In the genomic region with DNA sequence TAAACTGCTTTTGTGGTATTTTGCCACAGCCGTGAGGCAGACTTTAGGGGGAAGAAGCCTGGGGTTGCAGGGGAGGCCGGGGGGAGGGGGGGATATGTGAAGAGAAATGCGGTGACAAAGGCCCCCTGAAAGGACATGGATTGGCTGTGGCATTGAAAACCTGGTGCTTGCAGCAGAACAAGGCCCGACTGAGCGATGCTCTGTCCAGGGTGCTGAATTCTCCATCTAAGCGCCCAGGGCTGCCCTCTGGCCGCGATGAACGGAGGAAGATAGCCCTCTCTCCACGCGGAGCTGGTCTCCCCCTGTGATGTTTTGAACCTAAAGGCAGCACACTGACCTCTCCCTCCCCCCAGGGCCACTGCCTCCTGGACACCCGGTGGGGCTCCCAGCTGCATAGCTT, we compare ENCODE assay signal across 8 mouse cellular contexts. TPM values are rescaled to one million over a fixed set of nuclear protein-coding genes. Genes with fewer than 3 reads are reported as not detected.
DNase-seq lines count a peak whose midpoint lies in the region; ATAC-seq and TF ChIP-seq lines count a peak whose summit lies in the region.
"Had no signal": no experiment of that assay in that cellular context is flagged by ENCODE, and none has a peak within 500 bp of the region (broad histone marks: within the 10 kb centered on the region; RNA-seq: fewer than 3 reads in every experiment).

No protein-coding gene starts in this region.

- no peak for TF ChIP-seq EP300 in liver, postnatal 0 days (IDR thresholded peaks at IDR 0.05; ENCODE audit: low read depth)

- peak; percentile 25 for TF ChIP-seq CTCF in liver, postnatal 0 days (IDR thresholded peaks at IDR 0.05; ENCODE audit: low read depth)

- no peaks in the 10 kb centered on the region for H3K4me1 ChIP-seq in kidney, embryonic 16.5 days (ENCODE audit: insufficient read depth, low read length)
- no peaks in the 10 kb centered on the region for H3K4me1 ChIP-seq in liver, postnatal 0 days (ENCODE audit: insufficient read depth)

- 6% methylated on average over 12 of the region's 12 CpGs for WGBS in kidney, embryonic 16.5 days
- 4% methylated on average over 12 of the region's 12 CpGs for WGBS in liver, postnatal 0 days (ENCODE audit: insufficient replicate concordance)

- no peak overlapping the region for H3K9ac ChIP-seq in kidney, embryonic 16.5 days (replicated peaks; ENCODE audit: low read length)
- H3K9ac ChIP-seq in liver, postnatal 0 days (replicated peaks), result no peak overlapping the region

- H3K36me3 ChIP-seq in kidney, embryonic 16.5 days (ENCODE audit: insufficient read depth, low read length), result no peaks in the 10 kb centered on the region
- no peaks in the 10 kb centered on the region for H3K36me3 ChIP-seq in liver, postnatal 0 days (replicated peaks; ENCODE audit: insufficient read depth, low read length)

- peaks cover 4% of the 10 kb centered on the region; the same call in 1 of the 2 replicates for H3K27me3 ChIP-seq in kidney, embryonic 16.5 days (ENCODE audit: insufficient read depth, low read length)
- H3K27me3 ChIP-seq in liver, postnatal 0 days (ENCODE audit: insufficient read depth, low read length), result peaks cover 10% of the 10 kb centered on the region; the same call in 1 of the 2 replicates

- H3K9me3 ChIP-seq in kidney, embryonic 16.5 days (ENCODE audit: low read length), result no peaks in the 10 kb centered on the region
- no peaks in the 10 kb centered on the region for H3K9me3 ChIP-seq in liver, postnatal 0 days (ENCODE audit: low read length)
- H3K9me3 ChIP-seq: megakaryocyte, embryonic 14.5 days had no signal

- no peak overlapping the region for H3K27ac ChIP-seq in kidney, embryonic 16.5 days (ENCODE audit: low read length)
- no peak overlapping the region for H3K27ac ChIP-seq in liver, postnatal 0 days (ENCODE audit: low read depth)

- peak; percentile 49 for DNase-seq in kidney, adult 18-20 months
- DNase-seq in ZHBTc4 (ENCODE audit: low read depth, low spot score), result peak; percentile 78
- peak; percentile 72 for DNase-seq in embryo, embryonic 9.5 days (ENCODE audit: extremely low spot score)
- peak; percentile 75 for DNase-seq in liver, postnatal 0 days
- peak; percentile 81 for DNase-seq in testis, postnatal 10 days (ENCODE audit: low spot score)
- no peak for DNase-seq in right cerebral cortex, adult 18-20 months

- H3K4me2 ChIP-seq in kidney, embryonic 16.5 days (replicated peaks; ENCODE audit: low read depth, low read length), result no peak overlapping the region
- H3K4me2 ChIP-seq in liver, postnatal 0 days (ENCODE audit: low read depth, low read length), result no peak overlapping the region

- no peak for ATAC-seq in kidney, embryonic 16.5 days (ENCODE audit: low FRiP score, low TSS enrichment)
- ATAC-seq in liver, postnatal 0 days, result no peak

- H3K4me3 ChIP-seq in kidney, embryonic 16.5 days (ENCODE audit: low read length), result no peak overlapping the region
- H3K4me3 ChIP-seq in liver, postnatal 0 days (ENCODE audit: low read depth, low read length), result no peak overlapping the region
- H3K4me3 ChIP-seq: megakaryocyte, embryonic 14.5 days had no signal

RNA-seq across cellular contexts. Expression of a gene that starts 13.1 kb away (rescaled TPM):
- polyA plus RNA-seq in kidney, embryonic 16.5 days (2015; fragmentation: Nextera tagmentation; extraction: Ambion mirVana), result 1.7 and 1.9 TPM in 2 replicates
- polyA plus RNA-seq in liver, postnatal 0 days (2015; fragmentation: Nextera tagmentation; extraction: Ambion mirVana), result 0.09 and 0.13 TPM in 2 replicates

RNA-seq across cellular contexts. Expression of a gene that starts 13.9 kb away (rescaled TPM):
- 71.7 and 74.0 TPM in 2 replicates for polyA plus RNA-seq in kidney, embryonic 16.5 days (2015; fragmentation: Nextera tagmentation; extraction: Ambion mirVana)
- polyA plus RNA-seq in liver, postnatal 0 days (2015; fragmentation: Nextera tagmentation; extraction: Ambion mirVana), result 9.7 and 10.2 TPM in 2 replicates

RNA-seq across cellular contexts. Expression of a gene that starts 42.5 kb away (rescaled TPM):
- polyA plus RNA-seq in kidney, embryonic 16.5 days (2015; fragmentation: Nextera tagmentation; extraction: Ambion mirVana), result not detected in 2 replicates
- polyA plus RNA-seq in liver, postnatal 0 days (2015; fragmentation: Nextera tagmentation; extraction: Ambion mirVana), result not detected in 2 replicates

RNA-seq across cellular contexts. Expression of a gene that starts 43.0 kb away (rescaled TPM):
- 52.1 and 58.8 TPM in 2 replicates for polyA plus RNA-seq in kidney, embryonic 16.5 days (2015; fragmentation: Nextera tagmentation; extraction: Ambion mirVana)
- 3.9 and 4.4 TPM in 2 replicates for polyA plus RNA-seq in liver, postnatal 0 days (2015; fragmentation: Nextera tagmentation; extraction: Ambion mirVana)

RNA-seq across cellular contexts. Expression of a gene that starts 49.2 kb away (rescaled TPM):
- 5.7 and 5.8 TPM in 2 replicates for polyA plus RNA-seq in kidney, embryonic 16.5 days (2015; fragmentation: Nextera tagmentation; extraction: Ambion mirVana)
- 3.3 and 4.2 TPM in 2 replicates for polyA plus RNA-seq in liver, postnatal 0 days (2015; fragmentation: Nextera tagmentation; extraction: Ambion mirVana)
